Mouse (Mus musculus) intestine, embryonic 16.5 days (tissue): ENCODE results near the gene Zfp983. TPM values are rescaled to one million over a fixed set of nuclear protein-coding genes. Genes with fewer than 3 reads are reported as not detected.
"Not testable (repeated sequence)": the region's sequence is repeated elsewhere in the genome, so short reads cannot be mapped to it uniquely, and the experiment has no call there.

Experiments
- ATAC-seq: fragments of 200-750 bp; cut with Nextera tagmentation; 2 replicates; pipeline ENCODE4 v1.8.0; 2017; ENCODE audit warnings: moderate TSS enrichment, moderate library complexity
- H3K27ac ChIP-seq: fragments of 300-500 bp; sonication (generic); 2 replicates; pipeline ENCODE4 v1.5.1; 2014; ENCODE audit warnings: mild to moderate bottlenecking, low read length
- H3K27me3 ChIP-seq: fragments of 300-500 bp; sonication (generic); replicated peaks from 2 replicates; pipeline ENCODE4 v1.6.1; 2014; ENCODE audit warnings: low read length, control low read depth, mixed read lengths; ENCODE audit not compliant: control insufficient read depth, insufficient read depth
- H3K36me3 ChIP-seq: fragments of 300-500 bp; sonication (generic); 2 replicates; pipeline ENCODE4 v1.6.1; 2014; ENCODE audit warnings: low read length, control low read depth; ENCODE audit not compliant: control insufficient read depth, insufficient read depth
- H3K4me1 ChIP-seq: fragments of 300-500 bp; sonication (generic); 2 replicates; pipeline ENCODE4 v1.6.1; 2014; ENCODE audit warnings: low read length, control low read depth, mixed read lengths; ENCODE audit not compliant: control insufficient read depth, insufficient read depth
- H3K4me2 ChIP-seq: fragments of 300-500 bp; sonication (generic); 2 replicates; pipeline ENCODE4 v1.6.1; 2014; ENCODE audit warnings: low read depth, low read length, control low read depth
- H3K4me3 ChIP-seq: fragments of 300-500 bp; sonication (generic); 2 replicates; pipeline ENCODE4 v1.5.1; 2014; ENCODE audit warnings: mild to moderate bottlenecking, low read length
- H3K9ac ChIP-seq: fragments of 300-500 bp; sonication (generic); 2 replicates; pipeline ENCODE4 v1.6.1; 2014; ENCODE audit warnings: low read depth, low read length
- H3K9me3 ChIP-seq: fragments of 300-500 bp; sonication (generic); 2 replicates; pipeline ENCODE4 v1.6.1; 2016; ENCODE audit warnings: low read length, control low read depth; ENCODE audit not compliant: control insufficient read depth
- WGBS: fragments of 180-500 bp; shearing (Covaris S2); extraction: QIAGEN DNeasy Blood & Tissue Kit; methylation state at CpG from one replicate; pipeline ENCODE4 v1.1.7; 2014; 5-methylcytosine and 5-hydroxymethylcytosine counted together
- polyA plus RNA-seq: library from polyadenylated mRNA; unstranded; fragments of >200 nt; fragmentation: Nextera tagmentation; extraction: Ambion mirVana; gene quantifications from 2 replicates; pipeline ENCODE4 v1.2.1, GENCODE M21; 2015

Gene Zfp983
- 3.4 and 3.9 TPM in 2 replicates for polyA plus RNA-seq

DNA sequence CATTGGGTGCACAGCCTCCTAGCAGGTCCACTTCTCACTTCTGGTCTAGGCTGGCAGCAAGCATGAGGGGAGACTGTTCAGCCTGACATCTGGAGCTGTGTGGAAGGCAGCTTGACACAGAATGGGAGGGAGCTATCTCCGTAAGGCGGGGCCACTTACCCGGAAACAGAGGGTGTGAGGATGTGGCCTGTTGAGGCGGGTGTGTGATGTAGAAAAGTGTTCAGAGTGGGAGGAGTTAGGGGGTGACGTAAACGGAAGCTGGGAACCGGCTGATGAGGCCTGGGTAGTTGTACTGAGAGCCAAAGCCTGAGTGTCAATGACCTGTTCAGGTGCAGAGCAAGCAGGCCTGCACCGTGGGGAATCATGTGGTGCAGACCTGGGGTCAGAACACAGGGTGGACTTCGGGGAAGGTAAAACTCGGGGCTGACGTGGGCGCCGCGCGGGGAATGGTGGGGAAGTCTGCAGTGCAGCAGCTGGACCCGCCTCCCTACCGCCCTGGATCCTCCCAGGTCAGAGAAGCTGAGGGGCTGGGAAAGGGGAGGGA, at the start of gene Zfp983:
Zfp983 (plus strand) TSS at position 261 of the 544 bp plus-strand sequence.
- Histone ChIP-seq H3K27ac (peak within 1 kb of the TSS; percentile 64), H3K4me2 (peak within 1 kb of the TSS; percentile 43), H3K9ac (peak within 1 kb of the TSS; percentile 64), H3K4me3 (peak within 1 kb of the TSS; percentile 53)
- H3K4me1 ChIP-seq, H3K9me3 ChIP-seq, H3K36me3 ChIP-seq, H3K27me3 ChIP-seq: not testable (repeated sequence)
- WGBS = 0% methylated on average over 17 of the region's 17 CpGs
- ATAC-seq = peak; percentile 100

DNA sequence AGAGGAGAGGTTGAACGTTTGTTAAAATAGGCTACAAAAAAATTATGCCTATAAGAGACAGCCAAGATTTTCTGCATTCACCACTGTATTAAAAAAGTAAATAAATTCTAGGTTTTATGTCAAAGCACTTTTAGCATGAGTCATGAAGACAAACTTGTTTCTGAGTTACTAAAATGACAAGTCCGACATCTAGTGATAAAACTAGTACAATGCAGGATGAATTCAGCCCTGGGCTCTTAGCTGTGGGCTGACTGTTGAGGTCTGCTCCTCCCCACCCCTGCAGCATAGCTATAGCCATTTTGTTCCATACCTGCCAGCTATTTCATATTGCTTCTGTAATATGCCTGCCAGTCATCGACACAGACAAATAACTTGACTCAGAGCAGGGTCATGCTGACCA, 34.1 kb upstream of the Zfp983 start:
- no peaks in the 10 kb centered on the region for H3K4me1 ChIP-seq
- 80% methylated on average over 3 of the region's 3 CpGs for WGBS
- no peak overlapping the region for H3K27ac ChIP-seq
- no peaks in the 10 kb centered on the region for H3K36me3 ChIP-seq
- no peak overlapping the region for H3K4me2 ChIP-seq
- H3K4me3 ChIP-seq = no peak overlapping the region
- H3K27me3 ChIP-seq = no peaks in the 10 kb centered on the region
- ATAC-seq = no peak
- no peaks in the 10 kb centered on the region for H3K9me3 ChIP-seq
- no peak overlapping the region for H3K9ac ChIP-seq

DNA sequence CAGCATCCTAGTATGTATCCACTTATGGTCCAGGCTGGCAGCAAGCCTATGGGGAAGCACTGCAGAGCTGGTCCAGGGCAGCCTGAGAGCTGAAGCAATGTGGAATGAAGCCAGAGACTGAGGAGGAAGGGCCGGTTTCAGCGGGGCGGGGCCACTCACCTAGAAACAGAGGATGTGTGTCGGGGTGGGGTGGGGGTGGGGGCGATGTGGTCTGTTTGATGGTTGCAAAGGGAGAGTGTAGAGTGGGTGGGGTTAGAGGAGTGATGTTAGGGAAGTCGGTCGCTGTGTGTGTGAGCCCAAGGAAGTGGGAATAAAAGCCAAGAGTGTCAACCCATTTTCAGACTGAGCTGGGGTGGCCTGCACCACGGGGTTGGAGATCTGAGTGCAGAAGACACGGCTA, 33.1 kb upstream of the Zfp983 start:
- Histone ChIP-seq H3K27ac (no peak overlapping the region), H3K9me3 (no peaks in the 10 kb centered on the region), H3K4me1 (no peaks in the 10 kb centered on the region), H3K36me3 (no peaks in the 10 kb centered on the region), H3K9ac (no peak overlapping the region), H3K4me2 (peak overlapping the region; percentile 37), H3K4me3 (0 out of 2 replicates have a peak overlapping the region, but pooled peaks have one; percentile 11), H3K27me3 (no peaks in the 10 kb centered on the region)
- ATAC-seq = peak; percentile 36; the same call in 1 of the 2 replicates
- 10% methylated on average over 9 of the region's 9 CpGs for WGBS

DNA sequence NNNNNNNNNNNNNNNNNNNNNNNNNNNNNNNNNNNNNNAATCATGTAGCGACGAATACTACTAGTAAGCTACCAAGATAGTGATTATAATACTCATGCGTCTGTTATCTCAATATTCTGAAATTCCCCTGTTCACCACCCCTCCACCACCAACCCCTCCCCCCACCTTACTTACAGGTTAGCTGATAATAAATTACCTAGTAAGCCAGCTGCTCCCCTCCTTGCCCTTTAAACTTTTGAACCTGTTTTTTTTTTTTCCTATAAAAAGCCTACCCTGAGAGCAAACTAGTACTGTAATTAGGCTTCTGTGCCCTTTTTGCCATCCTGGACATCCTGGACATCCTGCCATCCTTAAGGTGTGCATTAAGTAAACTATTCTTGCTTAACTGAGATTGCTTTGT, 26.8 kb upstream of the Zfp983 start:
- no peak for ATAC-seq
- no peak overlapping the region for H3K4me3 ChIP-seq

DNA sequence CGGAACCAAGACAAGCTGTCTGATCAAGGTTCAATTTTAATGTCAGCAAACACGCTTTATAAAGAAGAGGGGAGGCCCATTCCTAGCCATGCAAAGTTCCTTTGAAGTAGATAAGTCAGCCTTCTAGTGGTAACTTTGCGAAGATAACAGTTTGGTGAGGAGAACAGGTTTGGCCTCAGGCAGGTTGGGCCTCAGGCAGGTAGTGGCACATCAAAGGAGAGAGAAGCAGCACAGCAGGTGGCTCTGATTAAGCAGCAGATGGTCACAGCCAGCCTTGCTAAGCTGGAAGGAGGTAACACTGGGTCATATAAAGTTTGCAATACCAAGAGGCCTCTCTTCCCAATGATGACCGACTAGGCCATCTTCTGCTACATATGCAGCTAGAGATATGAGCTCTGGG, 14.7 kb upstream of the Zfp983 start:
- not testable (repeated sequence) for H3K9ac ChIP-seq, H3K27ac ChIP-seq, H3K4me3 ChIP-seq, H3K36me3 ChIP-seq, H3K9me3 ChIP-seq, H3K27me3 ChIP-seq, H3K4me1 ChIP-seq, H3K4me2 ChIP-seq
- WGBS = 54% methylated on average over 4 of the region's 4 CpGs
- peak; percentile 80 for ATAC-seq

More for the DNA sequence above, 26.8 kb upstream of the Zfp983 start:
- Histone ChIP-seq H3K27ac (no peak overlapping the region), H3K9ac (no peak overlapping the region), H3K27me3 (no peaks in the 10 kb centered on the region), H3K9me3 (no peaks in the 10 kb centered on the region), H3K36me3 (no peaks in the 10 kb centered on the region), H3K4me2 (no peak overlapping the region), H3K4me1 (no peaks in the 10 kb centered on the region)
- WGBS = no CpG with 5 or more reads among the region's 3 CpGs

DNA sequence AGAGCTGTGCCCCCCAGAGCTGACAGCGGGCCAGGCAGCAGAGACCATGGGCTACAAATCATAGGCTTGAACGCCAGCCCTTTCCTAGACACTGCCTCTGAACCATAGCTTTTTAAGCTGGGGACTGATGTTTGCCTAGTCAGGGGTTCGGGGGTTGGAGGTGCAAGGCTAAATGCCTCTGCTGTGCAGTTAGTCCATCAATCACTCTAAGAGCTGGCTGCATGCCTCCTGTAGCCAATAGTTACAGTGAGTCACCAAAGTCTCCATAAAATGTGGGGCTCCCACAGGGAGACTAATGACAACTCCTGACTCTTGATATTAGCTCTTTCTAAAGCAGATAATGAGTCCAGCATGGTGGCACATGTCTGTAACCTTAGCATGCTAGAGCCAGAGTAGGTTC, 1.6 kb upstream of the Zfp983 start:
- Histone ChIP-seq H3K4me1 (no peaks in the 10 kb centered on the region), H3K27ac (no peak overlapping the region), H3K4me2 (no peak overlapping the region), H3K27me3 (no peaks in the 10 kb centered on the region), H3K9ac (no peak overlapping the region), H3K9me3 (no peaks in the 10 kb centered on the region), H3K36me3 (no peaks in the 10 kb centered on the region), H3K4me3 (no peak overlapping the region)
- ATAC-seq = no peak
- 52% methylated on average over 3 of the region's 3 CpGs for WGBS

GRCm38 (mm10) chr17:21649936-21650335, 488 bp upstream of the Zfp983 start:
- H3K36me3 ChIP-seq = no peaks in the 10 kb centered on the region
- peak overlapping the region; percentile 53 for H3K4me3 ChIP-seq
- no peaks in the 10 kb centered on the region for H3K9me3 ChIP-seq
- no peaks in the 10 kb centered on the region for H3K4me1 ChIP-seq
- peak; percentile 65 for ATAC-seq
- 28% methylated on average over 2 of the region's 2 CpGs for WGBS
- peak overlapping the region; percentile 43 for H3K4me2 ChIP-seq
- H3K9ac ChIP-seq = peak overlapping the region; percentile 48; the same call in 1 of the 2 replicates
- no peaks in the 10 kb centered on the region for H3K27me3 ChIP-seq
- peak overlapping the region; percentile 64 for H3K27ac ChIP-seq

DNA sequence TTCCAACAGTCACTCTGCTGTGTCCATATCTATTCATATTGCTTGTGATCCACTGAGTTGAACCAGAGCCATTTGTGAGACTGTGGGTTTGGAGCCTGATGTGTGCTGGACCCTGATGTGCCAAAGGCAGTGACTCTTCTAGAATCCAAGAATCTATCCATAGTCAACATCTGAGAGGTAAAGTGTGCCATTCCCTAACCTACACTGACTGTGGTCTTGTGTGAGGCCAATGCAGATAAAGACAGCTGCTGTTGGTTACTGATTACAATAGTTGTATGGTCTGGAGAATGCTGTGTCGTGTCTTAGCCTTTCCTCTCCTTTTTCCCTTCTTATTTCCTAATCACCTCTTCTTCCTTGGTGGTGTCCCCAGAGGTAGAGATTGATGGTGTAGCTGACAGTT, 28.4 kb downstream of the Zfp983 start:
- not testable (repeated sequence) for H3K27me3 ChIP-seq, ATAC-seq, H3K4me2 ChIP-seq, H3K27ac ChIP-seq, H3K4me3 ChIP-seq, H3K9ac ChIP-seq, H3K4me1 ChIP-seq, H3K9me3 ChIP-seq, H3K36me3 ChIP-seq
- 24% methylated on average over 1 of the region's 1 CpGs for WGBS

- Histone ChIP-seq H3K9ac (peak overlapping the region; percentile 59), H3K4me1 (no peaks in the 10 kb centered on the region), H3K9me3 (no peaks in the 10 kb centered on the region), H3K4me3 (peak overlapping the region; percentile 53), H3K27me3 (no peaks in the 10 kb centered on the region), H3K4me2 (peak overlapping the region; percentile 49), H3K27ac (peak overlapping the region; percentile 79), H3K36me3 (no peaks in the 10 kb centered on the region)
- ATAC-seq = peak; percentile 100
- 5% methylated on average over 9 of the region's 9 CpGs for WGBS
Measured at GRCm38 (mm10) chr17:21679273-21680018, 29.0 kb downstream of the Zfp983 start.
